Mouse (Mus musculus): ENCODE measurements around the gene Slc25a38. TPM values are rescaled to one million over a fixed set of nuclear protein-coding genes. Genes with fewer than 3 reads are reported as not detected.
A peak's percentile ranks its signal among the peaks of the same experiment; 100 is the strongest.

Slc25a38 gene
- polyA plus RNA-seq, 1 experiment from 2014 or later, result 38.0 TPM

DNA sequence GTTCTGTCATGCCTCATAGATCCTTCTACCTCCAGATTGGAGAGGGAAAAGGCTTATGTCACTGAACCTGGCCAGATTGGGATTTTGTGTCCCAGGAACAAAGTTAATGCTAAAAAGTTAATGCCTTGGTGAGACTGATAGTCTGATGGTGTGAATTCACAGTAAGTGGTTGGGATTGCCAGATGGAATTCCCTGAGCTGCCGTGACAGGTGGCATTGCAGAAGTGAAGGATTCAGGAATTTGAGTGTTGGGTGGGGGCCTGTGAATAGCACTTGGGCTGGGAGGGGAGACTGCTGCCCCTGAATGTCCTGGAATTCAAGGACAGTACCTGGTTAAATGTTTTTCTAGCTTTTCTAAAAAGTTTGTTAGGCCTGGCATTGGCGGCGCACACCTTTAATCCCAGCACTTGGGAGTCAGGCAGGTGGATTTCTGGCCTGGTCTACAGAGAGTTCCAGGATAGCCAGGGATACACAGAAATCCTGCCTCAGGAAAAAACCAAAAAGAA is 21.7 kb downstream of the Slc25a38 start:
- Histone ChIP-seq H3K36me3 (peaks cover 44% of the 10 kb centered on the region), H3K4me1 (peaks cover 20% of the 10 kb centered on the region), H3K9ac (no peak overlapping the region), H3K27ac (no peak overlapping the region), H3K4me2 (replicated peaks) (no peak overlapping the region), H3K9me3 (replicated peaks) (no peaks in the 10 kb centered on the region), H3K4me3 (no peak overlapping the region), H3K27me3 (no peaks in the 10 kb centered on the region)
- WGBS, result 90% methylated on average over 3 of the region's 3 CpGs
- ATAC-seq (ENCODE audit: low FRiP score), result no peak

DNA sequence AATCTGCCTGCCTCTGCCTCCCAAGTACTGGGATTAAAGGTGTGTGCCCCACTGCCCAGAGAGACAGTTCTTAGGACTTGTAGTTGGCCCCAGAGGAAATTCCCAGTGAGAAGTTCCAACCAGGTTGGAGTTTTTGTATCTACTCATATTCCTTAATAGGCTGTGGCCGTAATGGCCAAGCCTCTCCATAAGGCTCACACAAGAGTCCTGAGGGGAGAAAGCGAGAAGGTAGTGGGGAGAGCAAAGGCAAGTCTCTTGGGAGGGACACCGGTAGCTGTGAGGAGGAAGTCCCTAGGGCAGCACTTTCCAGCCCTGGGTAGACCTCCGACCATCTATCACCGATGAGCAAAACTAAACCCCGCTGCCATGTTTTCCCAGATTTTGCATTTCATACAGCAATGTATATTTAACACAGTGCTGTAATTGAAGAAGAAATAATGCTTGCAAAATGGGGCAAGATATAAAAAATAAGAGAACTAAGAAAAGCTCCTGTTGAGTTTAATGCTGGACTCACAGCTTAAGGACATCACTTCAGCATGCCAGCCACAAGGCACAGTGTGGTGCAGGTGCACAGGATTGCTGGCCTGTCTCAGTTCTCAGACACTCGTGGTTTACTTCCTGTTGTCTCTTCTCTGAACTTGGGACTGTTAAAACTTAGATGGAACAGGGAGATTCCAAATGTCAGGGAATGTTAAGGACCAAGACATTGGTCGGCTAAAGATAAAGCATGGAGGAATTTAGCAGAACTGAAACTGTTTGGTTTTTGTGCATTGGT is 23.0 kb downstream of the Slc25a38 start:
- Histone ChIP-seq H3K27ac (no peak overlapping the region), H3K4me2 (replicated peaks) (no peak overlapping the region), H3K9me3 (replicated peaks) (no peaks in the 10 kb centered on the region), H3K4me1 (peaks cover 16% of the 10 kb centered on the region), H3K9ac (no peak overlapping the region), H3K27me3 (no peaks in the 10 kb centered on the region), H3K4me3 (no peak overlapping the region), H3K36me3 (peaks cover 44% of the 10 kb centered on the region)
- 40% methylated on average over 8 of the region's 8 CpGs for WGBS
- ATAC-seq (ENCODE audit: low FRiP score), result no peak

DNA sequence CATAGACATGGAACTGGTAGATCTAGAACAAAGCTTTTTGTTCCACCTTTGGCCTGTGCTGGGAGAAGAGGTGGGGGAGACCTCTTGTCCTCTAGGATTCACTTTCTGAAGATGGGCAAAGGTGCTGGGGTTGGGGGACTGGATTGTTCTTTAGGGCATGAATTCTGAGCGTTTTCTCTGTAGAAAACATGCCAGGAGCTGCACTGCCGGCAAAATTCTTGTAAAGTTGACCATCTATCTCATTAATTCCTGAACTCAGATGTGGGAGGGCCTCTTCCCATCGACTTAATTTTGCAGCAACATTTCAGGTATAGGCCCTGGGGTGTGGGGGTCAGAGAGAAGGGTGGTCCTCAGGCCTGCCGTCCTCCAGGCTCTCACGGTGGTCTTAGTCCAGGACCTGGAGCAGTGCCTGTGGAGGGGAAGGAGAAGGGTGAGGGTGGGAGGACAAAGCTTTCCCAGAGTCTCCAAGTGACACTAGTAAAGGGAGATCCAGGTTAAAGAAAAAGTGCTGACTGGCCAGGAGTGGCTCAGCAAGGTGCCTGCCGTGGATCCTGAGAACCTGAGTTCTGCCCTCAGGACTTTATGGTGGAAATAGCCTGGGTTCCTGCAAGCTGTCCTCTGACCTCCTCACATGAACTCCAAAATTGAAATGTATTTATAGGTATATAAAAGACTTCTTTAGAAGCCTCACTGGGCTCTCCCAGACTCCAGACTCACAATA is 23.7 kb downstream of the Slc25a38 start:
- no peak overlapping the region for H3K4me3 ChIP-seq
- H3K9ac ChIP-seq, result no peak overlapping the region
- WGBS, result 67% methylated on average over 6 of the region's 6 CpGs
- no peak overlapping the region for H3K27ac ChIP-seq
- no peaks in the 10 kb centered on the region for H3K9me3 ChIP-seq (replicated peaks)
- H3K27me3 ChIP-seq, result no peaks in the 10 kb centered on the region
- H3K4me1 ChIP-seq, result peaks cover 9% of the 10 kb centered on the region
- H3K4me2 ChIP-seq (replicated peaks), result no peak overlapping the region
- ATAC-seq (ENCODE audit: low FRiP score), result no peak
- H3K36me3 ChIP-seq, result peaks cover 41% of the 10 kb centered on the region

DNA sequence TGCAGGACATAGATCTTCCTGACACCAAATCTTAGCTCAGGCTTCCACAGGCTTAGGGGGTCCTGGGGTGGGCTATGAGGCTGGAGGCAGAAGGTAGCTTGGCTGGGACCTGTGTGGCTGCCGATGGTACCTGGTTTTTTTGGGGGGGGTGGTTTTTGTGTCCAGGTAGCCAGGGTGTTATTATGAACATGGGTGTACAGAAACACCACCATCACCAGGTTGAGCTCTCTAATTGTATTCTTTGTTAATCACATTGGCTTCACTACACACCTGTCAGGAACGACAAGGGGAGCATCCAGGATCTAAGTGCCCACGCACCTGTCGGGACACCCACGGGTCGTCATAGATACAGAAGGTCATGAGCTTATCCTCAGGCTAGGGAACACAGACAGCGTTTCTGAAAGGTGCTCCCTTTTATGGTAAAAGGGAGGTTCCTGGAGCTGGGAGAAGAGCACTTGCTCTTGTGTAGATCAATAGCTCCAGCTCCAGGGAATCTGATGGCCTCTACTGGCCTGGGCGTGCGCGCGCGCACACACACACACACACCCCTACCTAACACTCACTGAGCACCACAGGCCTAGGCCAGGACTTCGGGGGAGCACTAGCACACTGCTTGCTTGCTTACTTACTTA is 24.5 kb downstream of the Slc25a38 start:
- Histone ChIP-seq H3K36me3 (peaks cover 33% of the 10 kb centered on the region), H3K9ac (no peak overlapping the region), H3K4me2 (replicated peaks) (no peak overlapping the region), H3K4me1 (0 out of 2 replicates have a peak, but pooled peaks cover 2% of the 10 kb centered on the region), H3K9me3 (replicated peaks) (no peaks in the 10 kb centered on the region), H3K27ac (no peak overlapping the region), H3K27me3 (no peaks in the 10 kb centered on the region), H3K4me3 (no peak overlapping the region)
- no peak for ATAC-seq (ENCODE audit: low FRiP score)
- 86% methylated on average over 13 of the region's 13 CpGs for WGBS

DNA sequence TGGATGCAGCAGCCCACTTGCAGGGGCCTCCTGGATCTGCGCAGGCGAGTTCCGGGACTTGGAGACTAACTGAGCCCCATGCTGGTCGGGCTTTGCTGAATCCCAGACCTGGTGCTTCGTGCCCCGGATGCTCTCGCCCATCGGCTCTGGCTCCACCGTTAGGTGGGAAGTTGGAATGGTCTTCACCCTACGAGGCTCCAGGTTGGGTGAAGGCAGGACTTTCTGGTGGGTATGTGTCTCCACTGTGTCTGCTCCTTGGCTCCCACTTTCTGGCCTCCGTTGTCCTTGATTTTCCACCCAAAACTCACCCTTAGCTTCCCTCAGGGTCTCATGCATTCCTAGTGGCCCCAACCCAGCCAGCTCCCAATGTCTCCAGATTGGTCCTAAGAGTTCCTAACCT is 25.3 kb downstream of the Slc25a38 start:
- WGBS, result 87% methylated on average over 11 of the region's 11 CpGs
- no peak overlapping the region for H3K9ac ChIP-seq
- no peaks in the 10 kb centered on the region for H3K9me3 ChIP-seq (replicated peaks)
- H3K4me1 ChIP-seq, result no peaks in the 10 kb centered on the region
- no peak for ATAC-seq (ENCODE audit: low FRiP score)
- no peak overlapping the region for H3K4me3 ChIP-seq
- H3K27ac ChIP-seq, result no peak overlapping the region
- peaks cover 25% of the 10 kb centered on the region for H3K36me3 ChIP-seq
- H3K27me3 ChIP-seq, result no peaks in the 10 kb centered on the region
- H3K4me2 ChIP-seq (replicated peaks), result no peak overlapping the region

DNA sequence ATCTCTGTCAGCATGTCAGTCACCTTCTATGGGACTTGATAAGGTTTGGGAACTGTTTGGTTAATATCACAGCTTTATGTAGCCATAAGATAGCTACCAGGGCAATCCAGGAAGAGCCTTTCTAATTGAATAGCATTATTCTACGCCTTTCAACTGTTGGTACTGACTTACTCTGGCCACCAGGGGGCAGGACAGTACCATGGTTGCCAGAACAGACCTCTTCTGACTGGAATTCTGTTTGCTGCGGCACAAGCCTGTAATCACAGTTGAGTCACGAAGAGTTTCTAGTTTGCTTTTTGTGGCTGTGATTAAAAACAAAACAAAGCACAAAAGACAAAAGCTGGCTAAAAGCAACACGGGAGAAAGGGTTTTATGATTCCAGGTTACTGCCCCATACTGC is 30.5 kb downstream of the Slc25a38 start:
- Histone ChIP-seq H3K27me3 (no peaks in the 10 kb centered on the region), H3K4me2 (replicated peaks) (no peak overlapping the region), H3K4me1 (no peaks in the 10 kb centered on the region), H3K36me3 (no peaks in the 10 kb centered on the region), H3K9me3 (replicated peaks) (no peaks in the 10 kb centered on the region), H3K4me3 (no peak overlapping the region), H3K27ac (no peak overlapping the region), H3K9ac (no peak overlapping the region)
- peak; percentile 50; the same call in 1 of the 2 replicates for ATAC-seq (ENCODE audit: low FRiP score)
- whole genome bisulfite sequencing, result 11% methylated on average over 4 of the region's 4 CpGs

DNA sequence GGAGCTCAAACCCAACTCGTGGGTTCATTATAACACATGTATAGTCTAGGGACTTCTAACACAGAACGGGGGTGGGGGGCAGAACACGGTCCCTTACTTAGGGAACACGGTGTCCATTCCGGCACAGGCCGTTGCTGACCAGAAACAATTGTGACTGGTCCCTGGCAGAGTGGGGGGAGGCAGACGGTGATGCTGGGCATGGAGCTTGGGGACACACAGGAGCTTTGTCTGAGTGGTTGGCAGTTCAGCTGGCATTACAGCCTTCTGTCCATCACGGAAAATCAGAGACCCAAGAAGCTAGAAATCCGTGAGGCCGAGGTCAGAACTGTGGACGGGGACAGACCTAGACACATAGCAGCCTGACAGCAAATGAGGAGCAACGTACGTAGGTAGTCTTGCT is 34.3 kb downstream of the Slc25a38 start:
- Histone ChIP-seq H3K9ac (no peak overlapping the region), H3K4me1 (0 out of 2 replicates have a peak, but pooled peaks cover under 1% of the 10 kb centered on the region), H3K9me3 (replicated peaks) (no peaks in the 10 kb centered on the region), H3K4me2 (replicated peaks) (no peak overlapping the region), H3K27me3 (peaks cover 15% of the 10 kb centered on the region), H3K36me3 (no peaks in the 10 kb centered on the region), H3K27ac (no peak overlapping the region), H3K4me3 (no peak overlapping the region)
- ATAC-seq (ENCODE audit: low FRiP score), result no peak
- 82% methylated on average over 13 of the region's 13 CpGs for WGBS

DNA sequence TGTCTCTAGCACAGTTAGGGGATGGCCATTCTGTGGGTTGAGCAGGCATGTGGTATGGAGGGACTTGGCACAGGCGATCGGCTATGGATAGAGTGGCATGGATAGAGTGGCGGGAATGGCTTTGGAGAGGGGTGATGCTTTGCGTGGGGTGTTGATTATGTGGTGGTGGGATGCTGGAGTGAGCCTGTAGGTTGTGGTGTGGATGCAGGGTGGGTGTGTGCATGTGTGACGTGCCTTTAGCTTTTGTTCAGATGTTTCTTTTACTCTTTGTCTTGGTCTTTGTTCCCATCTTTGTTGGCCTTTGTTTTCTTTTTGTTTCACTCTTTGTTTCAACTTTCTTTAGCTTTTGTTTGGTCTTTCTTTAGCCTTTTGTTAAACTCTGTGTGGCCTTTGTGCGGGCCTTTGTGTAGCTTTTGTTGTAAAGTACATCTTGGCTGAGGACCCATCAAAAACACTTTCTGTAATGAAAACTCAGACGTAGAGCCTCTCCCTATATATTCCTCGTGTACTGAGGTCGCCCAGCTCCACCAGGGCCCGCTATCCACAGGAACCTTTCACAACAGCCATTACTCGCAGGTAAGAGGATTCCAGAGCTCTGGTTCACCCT is 39.2 kb downstream of the Slc25a38 start, which contains the start of gene Mobp:
TSS of gene Mobp (plus strand) at position 486 of the 607 bp plus-strand sequence.
- Histone ChIP-seq H3K36me3 (no peaks in the 10 kb centered on the region), H3K4me2 (replicated peaks) (no peak within 1 kb of the TSS), H3K4me3 (no peak within 1 kb of the TSS), H3K9ac (no peak within 1 kb of the TSS), H3K4me1 (0 out of 2 replicates have a peak, but pooled peaks cover 2% of the 10 kb centered on the region), H3K9me3 (replicated peaks) (no peaks in the 10 kb centered on the region), H3K27ac (no peak within 1 kb of the TSS), H3K27me3 (peaks cover 28% of the 10 kb centered on the region)
- no peak for ATAC-seq (ENCODE audit: low FRiP score)
- 38% methylated on average over 11 of the region's 11 CpGs for WGBS

DNA sequence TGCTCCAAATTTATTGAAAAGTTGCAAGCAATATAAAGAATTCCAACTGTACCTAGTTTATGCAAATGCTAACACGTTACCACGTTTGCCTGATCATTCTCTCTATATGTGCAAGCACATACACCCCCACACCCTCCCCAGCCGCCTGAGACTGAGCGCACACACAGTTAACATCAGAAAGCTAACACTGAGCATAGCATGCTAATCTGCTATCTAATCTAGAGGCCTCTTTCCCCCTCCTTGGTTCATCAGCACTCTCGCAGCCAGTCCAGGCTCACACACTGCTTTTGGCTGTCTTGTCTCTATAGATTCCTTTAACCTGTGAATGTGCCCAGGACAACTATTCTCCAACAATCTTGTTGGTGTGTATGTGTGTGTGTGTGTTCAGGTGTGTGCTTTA is 41.0 kb downstream of the Slc25a38 start:
- no peak for ATAC-seq (ENCODE audit: low FRiP score)

DNA sequence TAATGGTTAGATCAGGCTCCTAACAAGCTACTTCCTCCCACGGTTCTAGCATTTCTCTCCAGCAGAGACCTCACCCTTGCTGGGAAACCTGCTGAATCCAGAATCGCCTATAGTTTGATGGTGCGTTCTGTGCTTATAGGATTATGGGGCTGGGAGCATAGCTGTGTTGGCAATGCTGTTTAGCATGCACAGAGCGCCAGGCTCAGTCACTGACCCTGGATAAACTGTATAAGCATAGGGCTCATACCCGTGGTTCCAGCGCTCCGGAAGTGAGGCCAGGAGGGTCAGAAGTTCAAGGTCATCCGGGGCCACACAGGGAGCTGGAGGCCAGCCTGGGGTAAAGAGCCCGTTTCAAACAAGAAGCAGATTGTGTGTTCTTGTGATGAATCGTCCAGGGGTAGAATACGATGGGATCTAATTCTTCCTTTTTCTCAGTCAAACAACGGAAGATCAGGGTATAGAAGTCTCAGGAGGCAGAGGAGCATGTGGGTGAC is 41.8 kb downstream of the Slc25a38 start:
- no peak overlapping the region for H3K4me2 ChIP-seq (replicated peaks)
- WGBS, result 78% methylated on average over 12 of the region's 12 CpGs

More for the DNA sequence above, 41.0 kb downstream of the Slc25a38 start:
- Histone ChIP-seq H3K9me3 (replicated peaks) (no peaks in the 10 kb centered on the region), H3K36me3 (no peaks in the 10 kb centered on the region), H3K27me3 (peaks cover 26% of the 10 kb centered on the region), H3K4me3 (no peak overlapping the region), H3K9ac (no peak overlapping the region), H3K4me1 (0 out of 2 replicates have a peak, but pooled peaks cover 2% of the 10 kb centered on the region), H3K27ac (no peak overlapping the region), H3K4me2 (replicated peaks) (no peak overlapping the region)
- WGBS, result 87% methylated on average over 5 of the region's 5 CpGs

DNA sequence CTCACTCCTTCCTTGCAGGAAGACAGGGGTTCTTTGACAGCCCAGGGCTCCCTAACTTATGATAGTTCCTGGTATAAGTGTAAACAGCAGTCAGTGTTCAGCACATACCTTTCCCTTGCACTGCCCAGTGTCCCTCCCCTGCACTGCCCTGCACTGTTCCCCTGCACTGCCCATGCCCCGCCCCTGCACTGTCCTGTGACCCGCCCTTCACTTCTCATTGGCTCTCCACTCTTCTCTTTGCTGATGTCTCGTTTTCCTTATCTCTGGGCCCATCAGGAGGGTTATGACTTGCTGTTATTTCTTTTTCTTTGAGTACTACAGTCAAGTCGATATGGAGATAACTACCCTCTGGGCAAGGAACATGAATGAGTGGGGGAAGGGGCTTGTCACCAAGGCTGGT is 47.9 kb downstream of the Slc25a38 start:
- H3K9me3 ChIP-seq (replicated peaks), result no peaks in the 10 kb centered on the region
- H3K4me3 ChIP-seq, result no peak overlapping the region
- H3K36me3 ChIP-seq, result no peaks in the 10 kb centered on the region
- peaks cover 11% of the 10 kb centered on the region for H3K4me1 ChIP-seq
- ATAC-seq (ENCODE audit: low FRiP score), result no peak
- WGBS, result 35% methylated on average over 4 of the region's 4 CpGs
- no peaks in the 10 kb centered on the region for H3K27me3 ChIP-seq
- no peak overlapping the region for H3K27ac ChIP-seq
- no peak overlapping the region for H3K9ac ChIP-seq
- no peak overlapping the region; the same call in 1 of the 2 replicates for H3K4me2 ChIP-seq (replicated peaks)

More for the DNA sequence above, 41.8 kb downstream of the Slc25a38 start:
- 0 out of 2 replicates have a peak, but pooled peaks cover 2% of the 10 kb centered on the region for H3K4me1 ChIP-seq
- H3K27me3 ChIP-seq, result peaks cover 24% of the 10 kb centered on the region
- H3K9me3 ChIP-seq (replicated peaks), result no peaks in the 10 kb centered on the region
- no peak for ATAC-seq (ENCODE audit: low FRiP score)
- H3K9ac ChIP-seq, result no peak overlapping the region
- no peak overlapping the region for H3K27ac ChIP-seq
- H3K4me3 ChIP-seq, result no peak overlapping the region
- no peaks in the 10 kb centered on the region for H3K36me3 ChIP-seq
